8 mouse cellular contexts compared by ENCODE assay signal in genomic region chrX:103695165-103695996, GRCm38 (mm10).
A peak's percentile ranks its signal among the peaks of the same experiment; 100 is the strongest.
DNase-seq lines count a peak whose midpoint lies in the region; ATAC-seq and TF ChIP-seq lines count a peak whose summit lies in the region.

No protein-coding gene starts in this region.

- peak; percentile 86 for ATAC-seq in forebrain, postnatal 0 days
- ATAC-seq in liver, postnatal 0 days: peak; percentile 78
- peak; percentile 84 for ATAC-seq in neural tube, embryonic 14.5 days (ENCODE audit: low read depth)

- H3K4me1 ChIP-seq in forebrain, postnatal 0 days (ENCODE audit: insufficient read depth): no peaks in the 10 kb centered on the region
- H3K4me1 ChIP-seq in liver, postnatal 0 days (ENCODE audit: insufficient read depth): no peaks in the 10 kb centered on the region
- H3K4me1 ChIP-seq in neural tube, embryonic 14.5 days (ENCODE audit: control insufficient read depth, insufficient read depth, low read length): no peaks in the 10 kb centered on the region

- peak overlapping the region; percentile 57 for H3K9ac ChIP-seq in forebrain, postnatal 0 days
- H3K9ac ChIP-seq in liver, postnatal 0 days (replicated peaks): no peak overlapping the region; the same call in 1 of the 2 replicates
- H3K9ac ChIP-seq in neural tube, embryonic 14.5 days (replicated peaks; ENCODE audit: low read depth, low read length): peak overlapping the region; percentile 55

- H3K4me2 ChIP-seq in forebrain, postnatal 0 days (ENCODE audit: low read depth): peak overlapping the region; percentile 77
- H3K4me2 ChIP-seq in liver, postnatal 0 days (ENCODE audit: low read depth, low read length): peak overlapping the region; percentile 68
- peak overlapping the region; percentile 70 for H3K4me2 ChIP-seq in neural tube, embryonic 14.5 days (ENCODE audit: low read depth, low read length)

- H3K36me3 ChIP-seq in forebrain, postnatal 0 days (ENCODE audit: insufficient read depth): no peaks in the 10 kb centered on the region
- H3K36me3 ChIP-seq in liver, postnatal 0 days (replicated peaks; ENCODE audit: insufficient read depth, low read length): no peaks in the 10 kb centered on the region
- no peaks in the 10 kb centered on the region for H3K36me3 ChIP-seq in neural tube, embryonic 14.5 days (ENCODE audit: control insufficient read depth, insufficient read depth, low read length)

- H3K27ac ChIP-seq in forebrain, postnatal 0 days (ENCODE audit: low read depth, low read length): peak overlapping the region; percentile 81
- H3K27ac ChIP-seq in liver, postnatal 0 days (ENCODE audit: low read depth): no peak overlapping the region
- H3K27ac ChIP-seq in neural tube, embryonic 14.5 days (ENCODE audit: low read depth, low read length): peak overlapping the region; percentile 62

- 2% methylated on average over 37 of the region's 41 CpGs for WGBS in forebrain, postnatal 0 days
- 2% methylated on average over 33 of the region's 41 CpGs for WGBS in liver, postnatal 0 days (ENCODE audit: insufficient replicate concordance)
- under 1% methylated on average over 40 of the region's 41 CpGs for whole genome bisulfite sequencing in neural tube, embryonic 14.5 days

- no peaks in the 10 kb centered on the region for H3K9me3 ChIP-seq in forebrain, postnatal 0 days (ENCODE audit: low read length)
- peaks cover 2% of the 10 kb centered on the region; the same call in 1 of the 2 replicates for H3K9me3 ChIP-seq in liver, postnatal 0 days (ENCODE audit: low read length)
- H3K9me3 ChIP-seq in neural tube, embryonic 14.5 days (ENCODE audit: control insufficient read depth, low read length): no peaks in the 10 kb centered on the region

- peak overlapping the region; percentile 44 for H3K4me3 ChIP-seq in forebrain, postnatal 0 days (ENCODE audit: low read depth, low read length)
- H3K4me3 ChIP-seq in liver, postnatal 0 days (ENCODE audit: low read depth, low read length): peak overlapping the region; percentile 41
- peak overlapping the region; percentile 36 for H3K4me3 ChIP-seq in neural tube, embryonic 14.5 days (ENCODE audit: low read depth, low read length)

- no peak for TF ChIP-seq EP300 in liver, postnatal 0 days (IDR thresholded peaks at IDR 0.05; ENCODE audit: low read depth)

- intact Hi-C loops in heart, postnatal 36 days (cut with DNase I): loop anchor here (1.0 to 10.0 kb wide), 4 partner anchors 127 to 289 kb away; partner anchors contain the start of gene Rlim

- H3K27me3 ChIP-seq in forebrain, postnatal 0 days (ENCODE audit: insufficient read depth, low read length): no peaks in the 10 kb centered on the region
- H3K27me3 ChIP-seq in liver, postnatal 0 days (ENCODE audit: insufficient read depth, low read length): peaks cover 24% of the 10 kb centered on the region; the same call in 1 of the 2 replicates
- peaks cover 9% of the 10 kb centered on the region for H3K27me3 ChIP-seq in neural tube, embryonic 14.5 days (ENCODE audit: control insufficient read depth, insufficient read depth, low read length)

- peak; percentile 54 for DNase-seq in MN1 (ENCODE audit: low spot score)
- DNase-seq in cerebellum, adult 11 months: peak; percentile 34
- DNase-seq in forebrain, postnatal 0 days: peak; percentile 74
- DNase-seq in heart, postnatal 36 days: peak; percentile 43 to 56
- DNase-seq in layer of hippocampus, adult 18-20 months (ENCODE audit: low spot score in 2 of 2): peak; percentile 45 to 61
- DNase-seq in liver, postnatal 0 days: peak; percentile 52
- peak; percentile 54 for DNase-seq in thymus, postnatal 0 days (ENCODE audit: low spot score)

- peak; percentile 61 for TF ChIP-seq CTCF in forebrain, postnatal 0 days (IDR thresholded peaks at IDR 0.05; ENCODE audit: low read depth)
- peak; percentile 51 for TF ChIP-seq CTCF in liver, postnatal 0 days (IDR thresholded peaks at IDR 0.05; ENCODE audit: low read depth)
